Mouse (Mus musculus): ENCODE measurements at regions not wholly inside any gene's neighbourhood (a gene's known extent, or its start where the extent isn't known, plus 50 kb on each side); places are given as distances from the start of the nearest gene placed in this dataset.

DNA sequence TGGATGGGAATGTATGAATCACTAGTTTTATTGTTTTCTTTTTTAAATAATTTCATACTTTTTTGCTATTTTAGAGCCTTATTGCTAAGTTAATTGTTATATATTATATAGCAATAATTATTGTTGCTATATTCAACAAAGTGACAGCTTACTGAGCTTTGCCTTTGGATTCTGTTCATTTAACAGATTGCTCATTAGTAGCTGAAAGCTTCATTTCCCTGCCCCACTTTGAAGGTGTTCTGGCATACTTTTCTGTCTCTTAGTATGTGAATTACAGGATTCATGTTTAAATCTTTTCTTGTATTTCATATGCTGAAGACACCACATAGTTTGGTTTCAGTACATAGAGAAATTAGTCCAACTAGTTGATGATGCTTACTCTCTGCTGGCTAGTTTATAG is 54.5 kb upstream of the Rspo3 start:
- TF ChIP-seq POLR2A (IDR thresholded peaks at IDR 0.05; ENCODE audit: low read depth, low read length) (no peak), RAD21 (IDR thresholded peaks at IDR 0.05; ENCODE audit: low read depth, low read length) (no peak), NELFE (IDR thresholded peaks at IDR 0.05; ENCODE audit: low read depth, low read length) (no peak), CTCF (conservative IDR thresholded peaks at IDR 0.05 in 1 of 2, IDR thresholded peaks at IDR 0.05 in 1 of 2; ENCODE audit: low read depth in 2 of 2, low read length in 2 of 2) (no peak), UBTF (IDR thresholded peaks at IDR 0.05; ENCODE audit: low read depth, low read length) (no peak), MAFK (IDR thresholded peaks at IDR 0.05; ENCODE audit: insufficient replicate concordance, low read length) (no peak)
